ENCODE assay signal across 11 mouse cellular contexts in the genomic region with DNA sequence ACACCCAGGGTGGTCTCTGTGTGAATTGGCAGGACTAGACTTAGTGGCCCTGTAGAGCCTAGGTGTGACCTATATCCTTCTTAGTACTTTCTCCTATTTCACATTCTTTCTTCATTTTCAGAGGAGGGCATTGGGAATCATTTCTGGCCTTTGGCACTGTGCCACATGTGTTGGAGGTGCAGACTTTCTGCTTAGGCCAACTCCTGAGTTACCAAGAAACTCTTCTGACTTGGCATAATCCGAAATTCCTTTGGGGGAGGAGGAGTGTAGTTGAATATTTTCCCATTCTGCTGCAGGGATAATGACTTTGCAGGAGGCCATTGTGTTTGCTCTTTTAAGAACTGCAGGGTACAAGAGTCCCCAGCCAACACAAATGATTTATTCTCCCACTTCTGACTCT. TPM values are rescaled to one million over a fixed set of nuclear protein-coding genes. Genes with fewer than 3 reads are reported as not detected.
DNase-seq lines count a peak whose midpoint lies in the region; ATAC-seq lines count a peak whose summit lies in the region.
"Had no signal": no experiment of that assay in that cellular context is flagged by ENCODE, and none has a peak within 500 bp of the region (broad histone marks: within the 10 kb centered on the region; RNA-seq: fewer than 3 reads in every experiment).

No protein-coding gene starts in this region.

- H3K4me1 ChIP-seq in forebrain, embryonic 14.5 days (ENCODE audit: control insufficient read depth, insufficient read depth, low read length), result no peaks in the 10 kb centered on the region
- H3K4me1 ChIP-seq: heart, embryonic 15.5 days had no signal

- H3K9me3 ChIP-seq in forebrain, embryonic 14.5 days (replicated peaks; ENCODE audit: control insufficient read depth, low read length), result no peaks in the 10 kb centered on the region
- H3K9me3 ChIP-seq: heart, embryonic 15.5 days; limb, embryonic 12.5 days had no signal

- H3K27ac ChIP-seq in forebrain, embryonic 14.5 days (ENCODE audit: low read depth, low read length), result no peak overlapping the region
- H3K27ac ChIP-seq: heart, embryonic 15.5 days; layer of hippocampus, adult 2 months; limb, embryonic 12.5 days had no signal

- H3K4me2 ChIP-seq in forebrain, embryonic 14.5 days (ENCODE audit: low read length), result no peak overlapping the region
- H3K4me2 ChIP-seq: heart, embryonic 15.5 days; limb, embryonic 12.5 days had no signal

- H3K4me3 ChIP-seq in forebrain, embryonic 14.5 days (ENCODE audit: low read depth, low read length), result no peak overlapping the region
- H3K4me3 ChIP-seq: heart, embryonic 15.5 days; layer of hippocampus, adult 2 months; limb, embryonic 12.5 days had no signal

- intact Hi-C loops in heart, postnatal 36 days (cut with DNase I), result no loop called here

- H3K9ac ChIP-seq in forebrain, embryonic 14.5 days (ENCODE audit: low read length), result no peak overlapping the region
- H3K9ac ChIP-seq: heart, embryonic 15.5 days; limb, embryonic 12.5 days had no signal

- peak; percentile 29 for DNase-seq in heart, postnatal 4 days
- no peak for DNase-seq in heart, postnatal 36 days
- DNase-seq in testis, postnatal 10 days (ENCODE audit: low spot score), result peak; percentile 56
- no peak for DNase-seq in testis, postnatal 14 days (ENCODE audit: low spot score)
- peak; percentile 80 for DNase-seq in kidney, adult 9 months
- no peak for DNase-seq in forebrain, embryonic 14.5 days (ENCODE audit: low spot score)
- DNase-seq in right cerebral cortex, adult 18-20 months, result no peak

- no peak for ATAC-seq in forebrain, embryonic 14.5 days
- ATAC-seq: activated CD4-positive, CD25-positive, alpha-beta regulatory T cell, adult 4 months had no signal

- H3K27me3 ChIP-seq in forebrain, embryonic 14.5 days (replicated peaks; ENCODE audit: control insufficient read depth, insufficient read depth, low read length), result no peaks in the 10 kb centered on the region
- H3K27me3 ChIP-seq: heart, embryonic 15.5 days had no signal

- H3K36me3 ChIP-seq in forebrain, embryonic 14.5 days (ENCODE audit: control insufficient read depth, insufficient read depth, low read length), result no peaks in the 10 kb centered on the region
- H3K36me3 ChIP-seq: heart, embryonic 15.5 days; limb, embryonic 12.5 days had no signal

- 12% methylated on average over 1 of the region's 1 CpGs for WGBS in forebrain, embryonic 14.5 days

RNA-seq across cellular contexts. Expression of gene Mid1ip1, which starts 19.6 kb away (rescaled TPM):
- 10 to 100 TPM; 23.6 to 26.4 TPM for total RNA-seq in heart, postnatal 4 days (2021)
- total RNA-seq in heart, postnatal 36 days (2021), result 100 to 1,000 TPM; 131 to 139 TPM
- 57.7 and 73.6 TPM in 2 replicates for polyA plus RNA-seq in forebrain, embryonic 14.5 days (2014; fragmentation: Nextera tagmentation; extraction: Ambion mirVana)

Comparison
In these comparisons a context has a peak if more than half of its experiments do, and no peak if none do; other contexts are left out.
1. DNase-seq: peak in heart, postnatal 4 days (single experiment), testis, postnatal 10 days (single experiment) and kidney, adult 9 months (single experiment); none in heart, postnatal 36 days (0 of 2), testis, postnatal 14 days (single experiment), forebrain, embryonic 14.5 days (single experiment) and right cerebral cortex, adult 18-20 months (single experiment).
2. RNA of gene Mid1ip1, which starts 19.6 kb away (total RNA-seq): 131 to 139 TPM in heart, postnatal 36 days; 23.6 to 26.4 TPM in heart, postnatal 4 days; every median in the first group is over 4 times any median in the second.